Mouse (Mus musculus): Measurements from ENCODE around the gene Kbtbd6. TPM values are rescaled to one million over a fixed set of nuclear protein-coding genes. Genes with fewer than 3 reads are reported as not detected.
"Not testable (repeated sequence)": the region's sequence is repeated elsewhere in the genome, so short reads cannot be mapped to it uniquely, and the experiment has no call there.

The Kbtbd6 gene
- polyA plus RNA-seq, 1 experiment, result not detected

GRCm38 (mm10) chr14:79434068-79434467, 17.6 kb upstream of the Kbtbd6 start:
- no peak overlapping the region for H3K27ac ChIP-seq (ENCODE audit: insufficient read depth, low read depth, low read length)
- WGBS, result 83% methylated on average over 1 of the region's 1 CpGs
- TF ChIP-seq CTCF (IDR thresholded peaks at IDR 0.05; ENCODE audit: insufficient read depth, low read depth, low read length), result no peak
- no peaks in the 10 kb centered on the region for H3K4me1 ChIP-seq (ENCODE audit: control insufficient read depth, insufficient read depth, low read length)
- no peak overlapping the region for H3K4me3 ChIP-seq (ENCODE audit: insufficient read depth, low read depth, low read length)

- WGBS, result 89% methylated on average over 2 of the region's 2 CpGs
- Histone ChIP-seq H3K4me1 (ENCODE audit: control insufficient read depth, insufficient read depth, low read length) (peaks cover 3% of the 10 kb centered on the region), H3K4me3 (ENCODE audit: insufficient read depth, low read depth, low read length) (no peak overlapping the region), H3K27ac (ENCODE audit: insufficient read depth, low read depth, low read length) (no peak overlapping the region)
- TF ChIP-seq POLR2A (IDR thresholded peaks at IDR 0.05; ENCODE audit: insufficient read depth, low read depth, low read length) (no peak), CTCF (IDR thresholded peaks at IDR 0.05; ENCODE audit: insufficient read depth, low read depth, low read length) (no peak)
Measured at GRCm38 (mm10) chr14:79440655-79441054, 11.0 kb upstream of the Kbtbd6 start.

GRCm38 (mm10) chr14:79441441-79441840, 10.2 kb upstream of the Kbtbd6 start:
- no peak for TF ChIP-seq CTCF (IDR thresholded peaks at IDR 0.05; ENCODE audit: insufficient read depth, low read depth, low read length)
- TF ChIP-seq POLR2A (IDR thresholded peaks at IDR 0.05; ENCODE audit: insufficient read depth, low read depth, low read length), result no peak

GRCm38 (mm10) chr14:79444601-79445000, 7.0 kb upstream of the Kbtbd6 start:
- H3K27ac ChIP-seq (ENCODE audit: insufficient read depth, low read depth, low read length), result no peak overlapping the region; the same call in 1 of the 2 replicates
- TF ChIP-seq CTCF (IDR thresholded peaks at IDR 0.05; ENCODE audit: insufficient read depth, low read depth, low read length), result no peak
- no peak for TF ChIP-seq POLR2A (IDR thresholded peaks at IDR 0.05; ENCODE audit: insufficient read depth, low read depth, low read length)
- no peak overlapping the region for H3K4me3 ChIP-seq (ENCODE audit: insufficient read depth, low read depth, low read length)
- peaks cover 6% of the 10 kb centered on the region for H3K4me1 ChIP-seq (ENCODE audit: control insufficient read depth, insufficient read depth, low read length)
- 79% methylated on average over 9 of the region's 9 CpGs for WGBS

More at GRCm38 (mm10) chr14:79441441-79441840, 10.2 kb upstream of the Kbtbd6 start:
- peaks cover 6% of the 10 kb centered on the region for H3K4me1 ChIP-seq (ENCODE audit: control insufficient read depth, insufficient read depth, low read length)
- no peak overlapping the region for H3K4me3 ChIP-seq (ENCODE audit: insufficient read depth, low read depth, low read length)
- WGBS, result 84% methylated on average over 5 of the region's 5 CpGs
- no peak overlapping the region for H3K27ac ChIP-seq (ENCODE audit: insufficient read depth, low read depth, low read length)

GRCm38 (mm10) chr14:79445055-79445620, 6.5 kb upstream of the Kbtbd6 start:
- WGBS, result 11% methylated on average over 16 of the region's 16 CpGs
- peak overlapping the region; percentile 53 for H3K27ac ChIP-seq (ENCODE audit: insufficient read depth, low read depth, low read length)
- H3K4me3 ChIP-seq (ENCODE audit: insufficient read depth, low read depth, low read length), result peak overlapping the region; percentile 22
- H3K4me1 ChIP-seq (ENCODE audit: control insufficient read depth, insufficient read depth, low read length), result peaks cover 6% of the 10 kb centered on the region
- TF ChIP-seq POLR2A (IDR thresholded peaks at IDR 0.05; ENCODE audit: insufficient read depth, low read depth, low read length) (no peak), CTCF (IDR thresholded peaks at IDR 0.05; ENCODE audit: insufficient read depth, low read depth, low read length) (no peak)

- H3K4me3 ChIP-seq (ENCODE audit: insufficient read depth, low read depth, low read length); H3K27ac ChIP-seq (ENCODE audit: insufficient read depth, low read depth, low read length); H3K4me1 ChIP-seq (ENCODE audit: control insufficient read depth, insufficient read depth, low read length): not testable (repeated sequence)
- whole genome bisulfite sequencing, result 94% methylated on average over 8 of the region's 10 CpGs
Measured at GRCm38 (mm10) chr14:79452591-79452934, 928 bp downstream of the Kbtbd6 start.

GRCm38 (mm10) chr14:79460401-79460800, 8.8 kb downstream of the Kbtbd6 start:
- H3K4me3 ChIP-seq (ENCODE audit: insufficient read depth, low read depth, low read length), result no peak overlapping the region
- TF ChIP-seq POLR2A (IDR thresholded peaks at IDR 0.05; ENCODE audit: insufficient read depth, low read depth, low read length) (no peak), CTCF (IDR thresholded peaks at IDR 0.05; ENCODE audit: insufficient read depth, low read depth, low read length) (no peak)

GRCm38 (mm10) chr14:79460988-79461387, 9.4 kb downstream of the Kbtbd6 start:
- TF ChIP-seq CTCF (IDR thresholded peaks at IDR 0.05; ENCODE audit: insufficient read depth, low read depth, low read length) (no peak), POLR2A (IDR thresholded peaks at IDR 0.05; ENCODE audit: insufficient read depth, low read depth, low read length) (no peak)
- H3K4me3 ChIP-seq (ENCODE audit: insufficient read depth, low read depth, low read length), result no peak overlapping the region
- no peaks in the 10 kb centered on the region for H3K4me1 ChIP-seq (ENCODE audit: control insufficient read depth, insufficient read depth, low read length)
- no peak overlapping the region for H3K27ac ChIP-seq (ENCODE audit: insufficient read depth, low read depth, low read length)
- 91% methylated on average over 4 of the region's 4 CpGs for WGBS

More at GRCm38 (mm10) chr14:79460401-79460800, 8.8 kb downstream of the Kbtbd6 start:
- no peaks in the 10 kb centered on the region for H3K4me1 ChIP-seq (ENCODE audit: control insufficient read depth, insufficient read depth, low read length)
- no peak overlapping the region for H3K27ac ChIP-seq (ENCODE audit: insufficient read depth, low read depth, low read length)
- WGBS, result 89% methylated on average over 1 of the region's 1 CpGs

GRCm38 (mm10) chr14:79465623-79466022, 14.0 kb downstream of the Kbtbd6 start:
- H3K27ac ChIP-seq (ENCODE audit: insufficient read depth, low read depth, low read length), result no peak overlapping the region
- no peak overlapping the region for H3K4me3 ChIP-seq (ENCODE audit: insufficient read depth, low read depth, low read length)
- 98% methylated on average over 1 of the region's 1 CpGs for WGBS
- no peaks in the 10 kb centered on the region for H3K4me1 ChIP-seq (ENCODE audit: control insufficient read depth, insufficient read depth, low read length)
- TF ChIP-seq POLR2A (IDR thresholded peaks at IDR 0.05; ENCODE audit: insufficient read depth, low read depth, low read length) (no peak), CTCF (IDR thresholded peaks at IDR 0.05; ENCODE audit: insufficient read depth, low read depth, low read length) (no peak)

GRCm38 (mm10) chr14:79467621-79468020, 16.0 kb downstream of the Kbtbd6 start:
- Histone ChIP-seq H3K4me3 (ENCODE audit: insufficient read depth, low read depth, low read length) (no peak overlapping the region), H3K27ac (ENCODE audit: insufficient read depth, low read depth, low read length) (no peak overlapping the region), H3K4me1 (ENCODE audit: control insufficient read depth, insufficient read depth, low read length) (no peaks in the 10 kb centered on the region)
- no peak for TF ChIP-seq POLR2A (IDR thresholded peaks at IDR 0.05; ENCODE audit: insufficient read depth, low read depth, low read length)
- TF ChIP-seq CTCF (IDR thresholded peaks at IDR 0.05; ENCODE audit: insufficient read depth, low read depth, low read length), result no peak
- 3% methylated on average over 3 of the region's 3 CpGs for WGBS

All from olfactory bulb, adult 2 months (tissue).